Mouse (Mus musculus): Measurements from ENCODE around the gene Prdx5. TPM values are rescaled to one million over a fixed set of nuclear protein-coding genes. Genes with fewer than 3 reads are reported as not detected.
A peak's percentile ranks its signal among the peaks of the same experiment; 100 is the strongest.

Gene Prdx5
- total and polyA plus RNA-seq, 3 experiments = 411 to 766 (median 651) TPM

DNA sequence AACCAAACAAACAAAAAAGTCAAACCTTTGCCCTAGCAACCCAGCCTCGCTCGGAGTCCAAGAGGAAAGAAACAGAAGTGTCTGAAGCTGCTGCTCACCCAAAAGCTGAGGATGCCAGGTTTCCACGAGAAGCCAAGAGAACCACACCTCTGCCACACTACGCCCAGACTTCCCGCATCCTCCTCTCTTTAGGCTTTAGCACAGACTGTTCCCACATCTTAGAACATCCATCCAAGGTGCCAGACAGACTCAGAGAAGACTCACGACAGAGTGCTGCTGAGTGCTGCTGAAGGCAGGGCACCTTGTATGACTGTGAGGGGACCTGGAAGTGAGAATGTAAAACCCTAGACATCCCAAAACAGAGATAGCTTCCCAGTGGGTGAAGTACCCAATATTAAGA, 34.1 kb downstream of the Prdx5 start:
- no peak for DNase-seq
- Histone ChIP-seq H3K27ac (no peak overlapping the region), H3K27me3 (ENCODE audit: control insufficient read depth, insufficient read depth, low read length) (no peaks in the 10 kb centered on the region), H3K4me1 (ENCODE audit: control insufficient read depth, insufficient read depth, low read length) (peaks cover 6% of the 10 kb centered on the region), H3K4me3 (no peak overlapping the region), H3K36me3 (ENCODE audit: control insufficient read depth, insufficient read depth, low read length) (no peaks in the 10 kb centered on the region), H3K9ac (ENCODE audit: low read depth, low read length) (no peak overlapping the region), H3K79me2 (replicated peaks; ENCODE audit: control insufficient read depth, insufficient read depth, low read length) (no peaks in the 10 kb centered on the region)
- 88% methylated on average over 6 of the region's 6 CpGs for WGBS
- intact Hi-C loops (cut with DNase I) = no loop called here
- TF ChIP-seq EP300 (IDR thresholded peaks at IDR 0.05; ENCODE audit: insufficient read depth, low read depth, low read length) (no peak), POLR2A (IDR thresholded peaks at IDR 0.05; ENCODE audit: insufficient read depth, low read depth, low read length) (no peak), CTCF (IDR thresholded peaks at IDR 0.05) (no peak)

DNA sequence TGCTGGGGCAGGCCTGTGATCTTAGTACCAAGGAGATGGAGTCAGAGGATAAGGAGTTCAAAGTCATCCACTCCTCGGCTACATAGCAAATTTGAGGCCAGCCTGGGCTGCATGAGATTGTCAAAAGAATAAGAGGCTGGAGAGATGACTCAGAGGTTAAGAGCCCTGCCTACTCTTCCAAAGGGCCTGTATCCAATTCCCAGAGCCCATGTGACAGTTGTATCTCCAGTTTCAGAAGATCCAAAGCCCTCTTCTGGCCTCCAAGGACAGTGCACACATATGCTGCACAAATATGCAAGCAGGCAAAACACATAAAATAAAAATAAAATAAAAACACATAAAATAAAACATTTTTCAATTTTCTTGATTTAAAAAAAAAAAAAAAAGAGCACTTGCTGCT, 35.6 kb downstream of the Prdx5 start:
- DNase-seq = no peak
- Histone ChIP-seq H3K79me2 (replicated peaks; ENCODE audit: control insufficient read depth, insufficient read depth, low read length) (no peaks in the 10 kb centered on the region), H3K9ac (ENCODE audit: low read depth, low read length) (no peak overlapping the region), H3K27me3 (ENCODE audit: control insufficient read depth, insufficient read depth, low read length) (no peaks in the 10 kb centered on the region), H3K4me3 (no peak overlapping the region), H3K27ac (no peak overlapping the region), H3K4me1 (ENCODE audit: control insufficient read depth, insufficient read depth, low read length) (peaks cover 6% of the 10 kb centered on the region), H3K36me3 (ENCODE audit: control insufficient read depth, insufficient read depth, low read length) (no peaks in the 10 kb centered on the region)
- TF ChIP-seq EP300 (IDR thresholded peaks at IDR 0.05; ENCODE audit: insufficient read depth, low read depth, low read length) = no peak
- TF ChIP-seq CTCF (IDR thresholded peaks at IDR 0.05) = no peak
- TF ChIP-seq POLR2A (IDR thresholded peaks at IDR 0.05; ENCODE audit: insufficient read depth, low read depth, low read length) = no peak
- WGBS = 90% methylated on average over 1 of the region's 1 CpGs
- intact Hi-C loops (cut with DNase I) = no loop called here

DNA sequence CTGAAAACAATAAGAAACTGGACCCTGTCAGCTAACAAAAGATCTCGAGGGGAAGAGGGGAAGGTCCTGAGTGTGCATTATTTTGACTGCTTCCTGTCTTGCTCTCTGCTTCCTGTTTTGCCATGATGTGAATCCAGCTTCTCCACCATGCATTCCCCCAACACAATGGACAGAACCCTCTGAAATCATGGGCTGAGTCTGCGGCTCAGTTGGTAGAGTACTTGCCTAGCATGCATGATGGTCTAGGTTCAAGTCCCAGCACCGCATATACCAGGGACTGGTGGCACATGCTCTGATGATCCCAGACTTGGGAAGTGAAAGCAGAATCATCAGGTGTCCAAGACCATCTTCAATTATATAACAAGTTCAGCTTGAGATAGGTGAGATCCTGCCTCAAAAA, 37.2 kb downstream of the Prdx5 start:
- 53% methylated on average over 3 of the region's 3 CpGs for WGBS
- no peak overlapping the region for H3K27ac ChIP-seq
- no peak for DNase-seq
- no peaks in the 10 kb centered on the region for H3K27me3 ChIP-seq (ENCODE audit: control insufficient read depth, insufficient read depth, low read length)
- H3K4me3 ChIP-seq = no peak overlapping the region
- peaks cover 6% of the 10 kb centered on the region for H3K4me1 ChIP-seq (ENCODE audit: control insufficient read depth, insufficient read depth, low read length)
- TF ChIP-seq CTCF (IDR thresholded peaks at IDR 0.05) = no peak
- no peak for TF ChIP-seq POLR2A (IDR thresholded peaks at IDR 0.05; ENCODE audit: insufficient read depth, low read depth, low read length)
- TF ChIP-seq EP300 (IDR thresholded peaks at IDR 0.05; ENCODE audit: insufficient read depth, low read depth, low read length) = no peak
- no peaks in the 10 kb centered on the region for H3K79me2 ChIP-seq (replicated peaks; ENCODE audit: control insufficient read depth, insufficient read depth, low read length)
- H3K9ac ChIP-seq (ENCODE audit: low read depth, low read length) = no peak overlapping the region
- intact Hi-C loops (cut with DNase I) = no loop called here
- H3K36me3 ChIP-seq (ENCODE audit: control insufficient read depth, insufficient read depth, low read length) = no peaks in the 10 kb centered on the region

DNA sequence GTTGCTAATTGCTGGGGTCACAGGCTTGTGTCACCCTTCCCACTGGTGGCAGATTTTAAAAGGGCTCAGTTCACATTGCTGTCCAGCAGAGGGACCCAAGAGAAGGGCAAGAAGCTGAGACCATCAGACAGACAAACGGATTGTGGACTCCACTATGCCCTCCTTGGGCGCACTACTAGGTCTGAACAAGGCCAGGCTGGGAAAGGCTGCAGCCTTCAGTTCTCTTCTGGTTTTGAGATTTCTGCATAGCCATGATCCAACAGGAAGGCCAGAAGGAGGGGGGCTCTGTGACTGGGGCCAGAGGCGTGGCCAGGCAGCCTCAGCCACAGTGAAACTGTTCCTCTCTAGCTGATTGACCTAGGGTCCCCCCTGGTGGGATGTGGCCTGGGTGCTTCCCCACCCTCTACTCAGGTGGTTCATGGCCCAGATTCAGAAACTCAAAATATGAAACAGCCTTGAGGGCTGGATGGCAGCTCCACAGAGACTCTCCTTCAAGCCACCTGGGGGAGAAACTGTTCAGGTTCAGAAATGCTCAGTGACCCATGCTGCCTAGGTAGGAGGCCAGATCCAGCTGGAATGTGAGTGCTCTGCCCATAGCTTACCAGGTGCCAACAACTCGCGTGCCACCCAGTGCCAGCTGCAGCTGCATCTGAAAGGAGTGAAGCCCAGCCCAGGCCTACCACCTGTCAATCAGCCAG, 38.2 kb downstream of the Prdx5 start:
- Histone ChIP-seq H3K27me3 (ENCODE audit: control insufficient read depth, insufficient read depth, low read length) (no peaks in the 10 kb centered on the region), H3K4me3 (no peak overlapping the region), H3K79me2 (replicated peaks; ENCODE audit: control insufficient read depth, insufficient read depth, low read length) (no peaks in the 10 kb centered on the region), H3K27ac (no peak overlapping the region), H3K9ac (ENCODE audit: low read depth, low read length) (no peak overlapping the region), H3K4me1 (ENCODE audit: control insufficient read depth, insufficient read depth, low read length) (peaks cover 6% of the 10 kb centered on the region), H3K36me3 (ENCODE audit: control insufficient read depth, insufficient read depth, low read length) (no peaks in the 10 kb centered on the region)
- intact Hi-C loops (cut with DNase I) = no loop called here
- no peak for TF ChIP-seq EP300 (IDR thresholded peaks at IDR 0.05; ENCODE audit: insufficient read depth, low read depth, low read length)
- TF ChIP-seq CTCF (IDR thresholded peaks at IDR 0.05) = peak; percentile 65
- TF ChIP-seq POLR2A (IDR thresholded peaks at IDR 0.05; ENCODE audit: insufficient read depth, low read depth, low read length) = no peak
- DNase-seq = peak in 1 of 2 experiments; percentile 36
- 59% methylated on average over 5 of the region's 5 CpGs for WGBS

DNA sequence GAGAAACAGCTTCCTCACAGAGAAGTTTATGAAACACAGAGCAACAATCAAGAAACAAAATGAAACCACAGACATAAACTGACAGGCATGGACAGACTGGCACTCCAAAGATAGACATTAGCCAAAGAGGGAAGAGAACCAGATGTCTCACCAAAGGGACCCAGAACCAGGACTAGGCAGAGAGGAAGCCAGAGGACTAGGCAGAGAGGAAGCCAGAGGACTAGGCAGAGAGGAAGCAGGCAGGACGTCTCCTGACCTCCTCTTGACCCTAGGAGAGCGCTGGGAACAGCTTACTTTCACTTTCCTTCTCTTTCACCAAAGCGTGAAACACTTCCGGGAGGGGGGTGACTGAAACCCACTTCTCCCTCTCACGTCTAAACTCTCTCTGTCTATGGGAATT, 40.6 kb downstream of the Prdx5 start:
- H3K27ac ChIP-seq = peak overlapping the region; percentile 73
- 3% methylated on average over 5 of the region's 5 CpGs for WGBS
- H3K4me1 ChIP-seq (ENCODE audit: control insufficient read depth, insufficient read depth, low read length) = peaks cover 6% of the 10 kb centered on the region
- peak; percentile 61 to 79 for DNase-seq
- H3K9ac ChIP-seq (ENCODE audit: low read depth, low read length) = peak overlapping the region; percentile 43
- intact Hi-C loops (cut with DNase I) = loop anchor here (5.0 kb wide), 1 partner anchor 382 kb away; no protein-coding TSS in a partner anchor
- H3K79me2 ChIP-seq (replicated peaks; ENCODE audit: control insufficient read depth, insufficient read depth, low read length) = no peaks in the 10 kb centered on the region
- H3K27me3 ChIP-seq (ENCODE audit: control insufficient read depth, insufficient read depth, low read length) = no peaks in the 10 kb centered on the region
- peak overlapping the region; percentile 46 for H3K4me3 ChIP-seq
- H3K36me3 ChIP-seq (ENCODE audit: control insufficient read depth, insufficient read depth, low read length) = no peaks in the 10 kb centered on the region
- TF ChIP-seq CTCF (IDR thresholded peaks at IDR 0.05) (no peak), EP300 (IDR thresholded peaks at IDR 0.05; ENCODE audit: insufficient read depth, low read depth, low read length) (no peak), POLR2A (IDR thresholded peaks at IDR 0.05; ENCODE audit: insufficient read depth, low read depth, low read length) (peak; percentile 52; the same call in 1 of the 2 replicates)

DNA sequence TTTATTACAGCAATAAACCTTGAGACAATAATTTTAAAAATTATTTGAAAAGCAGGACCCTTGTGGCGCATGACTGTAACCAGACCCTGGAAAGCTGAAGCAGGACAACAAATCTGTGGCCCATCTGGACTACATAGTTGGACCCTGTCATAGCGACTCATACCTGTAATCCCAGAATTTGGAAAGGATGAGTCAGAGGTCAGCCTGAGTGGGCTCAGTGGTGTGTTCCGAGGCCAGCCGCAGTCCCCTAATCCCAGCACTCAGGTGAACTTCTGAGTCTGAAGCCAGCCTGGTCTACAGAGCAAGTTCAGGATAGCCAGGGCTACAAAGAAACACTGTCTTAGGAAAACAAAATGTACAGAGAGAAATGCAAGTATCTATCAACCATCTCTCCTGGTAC, 48.5 kb downstream of the Prdx5 start:
- H3K36me3 ChIP-seq (ENCODE audit: control insufficient read depth, insufficient read depth, low read length) = no peaks in the 10 kb centered on the region
- intact Hi-C loops (cut with DNase I) = no loop called here
- H3K79me2 ChIP-seq (replicated peaks; ENCODE audit: control insufficient read depth, insufficient read depth, low read length) = no peaks in the 10 kb centered on the region
- TF ChIP-seq POLR2A (IDR thresholded peaks at IDR 0.05; ENCODE audit: insufficient read depth, low read depth, low read length) = no peak
- no peak for TF ChIP-seq CTCF (IDR thresholded peaks at IDR 0.05)
- no peak for TF ChIP-seq EP300 (IDR thresholded peaks at IDR 0.05; ENCODE audit: insufficient read depth, low read depth, low read length)
- H3K27ac ChIP-seq = no peak overlapping the region
- H3K4me3 ChIP-seq = no peak overlapping the region
- WGBS = 94% methylated on average over 4 of the region's 4 CpGs
- no peaks in the 10 kb centered on the region for H3K4me1 ChIP-seq (ENCODE audit: control insufficient read depth, insufficient read depth, low read length)
- H3K27me3 ChIP-seq (ENCODE audit: control insufficient read depth, insufficient read depth, low read length) = no peaks in the 10 kb centered on the region
- no peak overlapping the region for H3K9ac ChIP-seq (ENCODE audit: low read depth, low read length)
- DNase-seq = no peak

Data from heart, adult 2 months (tissue).